Mouse (Mus musculus): ENCODE measurements around the gene Prss27.
"Not testable (repeated sequence)": the region's sequence is repeated elsewhere in the genome, so short reads cannot be mapped to it uniquely, and the experiment has no call there.

Prss27 gene

GRCm38 (mm10) chr17:24035087-24035486 lies 2.9 kb upstream of the Prss27 start:
- no peak for DNase-seq (ENCODE audit: low spot score)

- no peak for DNase-seq (ENCODE audit: low spot score)
Measured at GRCm38 (mm10) chr17:24036954-24037353, 990 bp upstream of the Prss27 start.

GRCm38 (mm10) chr17:24037360-24037759 lies 584 bp upstream of the Prss27 start:
- DNase-seq (ENCODE audit: low spot score): no peak

- no peak for DNase-seq (ENCODE audit: low spot score)
Measured at GRCm38 (mm10) chr17:24044482-24044881, 6.5 kb downstream of the Prss27 start.

GRCm38 (mm10) chr17:24045608-24046007 lies 7.7 kb downstream of the Prss27 start:
- no peak for DNase-seq (ENCODE audit: low spot score)

GRCm38 (mm10) chr17:24046026-24046425 lies 8.1 kb downstream of the Prss27 start:
- DNase-seq (ENCODE audit: low spot score): no peak

GRCm38 (mm10) chr17:24048053-24048452 lies 10.1 kb downstream of the Prss27 start:
- DNase-seq (ENCODE audit: low spot score): no peak

- DNase-seq (ENCODE audit: low spot score): no peak
Measured at GRCm38 (mm10) chr17:24049008-24049407, 11.1 kb downstream of the Prss27 start.

- DNase-seq (ENCODE audit: low spot score): no peak
Measured at GRCm38 (mm10) chr17:24056636-24057625, 19.0 kb downstream of the Prss27 start.

- DNase-seq (ENCODE audit: low spot score): no peak
Measured at GRCm38 (mm10) chr17:24057730-24058245, 19.8 kb downstream of the Prss27 start.

GRCm38 (mm10) chr17:24062459-24063155 lies 24.7 kb downstream of the Prss27 start:
- DNase-seq (ENCODE audit: low spot score): no peak

- no peak for DNase-seq (ENCODE audit: low spot score)
Measured at GRCm38 (mm10) chr17:24068271-24068670, 30.3 kb downstream of the Prss27 start.

GRCm38 (mm10) chr17:24069531-24069930 lies 31.6 kb downstream of the Prss27 start:
- DNase-seq (ENCODE audit: low spot score): no peak

- peak; percentile 98 for DNase-seq (ENCODE audit: low spot score)
Measured at GRCm38 (mm10) chr17:24072919-24073696, 35.2 kb downstream of the Prss27 start, which contains the start of gene Kctd5. Gene Kctd5, minus strand, starts transcription at chr17:24073485.

- no peak for DNase-seq (ENCODE audit: low spot score)
Measured at GRCm38 (mm10) chr17:24077101-24077500, 39.2 kb downstream of the Prss27 start.

- no peak for DNase-seq (ENCODE audit: low spot score)
Measured at GRCm38 (mm10) chr17:24084593-24084992, 46.6 kb downstream of the Prss27 start.

- not testable (repeated sequence) for DNase-seq (ENCODE audit: low spot score)
Measured at GRCm38 (mm10) chr17:24086399-24086798, 48.5 kb downstream of the Prss27 start.

- DNase-seq (ENCODE audit: low spot score): no peak
Measured at GRCm38 (mm10) chr17:24090575-24090974, 52.6 kb downstream of the Prss27 start.

All from MN1 (cell line).